Mouse (Mus musculus) erythroblast, embryonic 14.5 days (primary cell): ENCODE measurements around the gene Aftph.

Source experiments
- GATA1 ChIP-seq: IDR thresholded peaks from 2 replicates; pipeline ENCODE4 v1.6.1; 2012; ENCODE audit warnings: low read length, inconsistent platforms, mixed read lengths
- TAL1 ChIP-seq: IDR thresholded peaks from 3 replicates; pipeline ENCODE4 v1.6.1; 2012; ENCODE audit warnings: low read length, inconsistent platforms, mixed read lengths

DNA sequence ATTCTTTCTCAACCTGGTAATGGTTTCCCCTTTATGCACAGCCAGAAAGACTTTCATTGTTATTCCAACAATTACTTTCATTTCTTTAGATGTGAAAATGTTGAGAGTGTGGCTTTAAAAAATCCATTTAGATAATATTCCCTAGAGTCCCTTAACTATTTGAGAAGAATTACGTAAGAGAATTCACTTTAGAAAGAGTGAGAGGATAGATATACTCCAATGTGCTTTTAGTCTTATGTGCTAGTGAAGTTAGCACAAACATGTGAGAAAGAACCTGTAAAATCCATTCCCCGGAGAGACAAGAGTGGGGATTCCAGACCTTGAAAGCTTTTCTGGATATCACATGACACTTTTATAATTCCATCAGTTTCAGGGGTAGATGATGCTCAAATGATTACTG is 9.2 kb upstream of the Aftph start:
- TF ChIP-seq GATA1 (no peak), TAL1 (no peak)
